Mouse (Mus musculus): ENCODE measurements around the gene Ano4. TPM values are rescaled to one million over a fixed set of nuclear protein-coding genes. Genes with fewer than 3 reads are reported as not detected.

The Ano4 gene
- polyA plus RNA-seq, 1 experiment from 2014 or later: 0.84 TPM

Other genes with a start within 250 kb of the Ano4 start
- 14.6 and 15.0 TPM in 2 replicates for gene Gas2l3, start 99.2 kb upstream of the Ano4 start, polyA plus RNA-seq (2016; fragmentation: Nextera tagmentation; extraction: Ambion mirVana)
- gene Nr1h4, start 188.8 kb upstream of the Ano4 start, polyA plus RNA-seq (2016; fragmentation: Nextera tagmentation; extraction: Ambion mirVana): not detected in 2 replicates